Mouse (Mus musculus) midbrain, embryonic 16.5 days (tissue): ENCODE results near the gene Gm20388. TPM values are rescaled to one million over a fixed set of nuclear protein-coding genes. Genes with fewer than 3 reads are reported as not detected.

ENCODE experiments used
- ATAC-seq: fragments of 200-750 bp; cut with Nextera tagmentation; 2 replicates; pipeline ENCODE4 v1.8.0; 2017; ENCODE audit warnings: moderate TSS enrichment
- H3K27ac ChIP-seq: fragments of 300-500 bp; sonication (generic); 2 replicates; pipeline ENCODE4 v1.5.1; 2014; ENCODE audit warnings: mild to moderate bottlenecking, low read length, mixed read lengths
- H3K27me3 ChIP-seq: fragments of 300-500 bp; sonication (generic); 2 replicates; pipeline ENCODE4 v1.6.1; 2014; ENCODE audit warnings: low read depth, low read length, mixed read lengths; ENCODE audit not compliant: control insufficient read depth, insufficient read depth
- H3K36me3 ChIP-seq: fragments of 300-500 bp; sonication (generic); 2 replicates; pipeline ENCODE4 v1.6.1; 2014; ENCODE audit warnings: mild to moderate bottlenecking, low read length, moderate library complexity, mixed read lengths; ENCODE audit not compliant: control insufficient read depth, insufficient read depth
- H3K4me1 ChIP-seq: fragments of 300-500 bp; sonication (generic); 2 replicates; pipeline ENCODE4 v1.6.1; 2014; ENCODE audit warnings: mild to moderate bottlenecking, low read length, mixed read lengths; ENCODE audit not compliant: control insufficient read depth, insufficient read depth
- H3K4me2 ChIP-seq: fragments of 300-500 bp; sonication (generic); 2 replicates; pipeline ENCODE4 v1.6.1; 2014; ENCODE audit warnings: mild to moderate bottlenecking, low read length, mixed read lengths
- H3K4me3 ChIP-seq: fragments of 300-500 bp; sonication (generic); 2 replicates; pipeline ENCODE4 v1.5.1; 2014; ENCODE audit warnings: low read depth, mild to moderate bottlenecking, low read length, moderate library complexity, mixed read lengths
- H3K9ac ChIP-seq: fragments of 300-500 bp; sonication (generic); 2 replicates; pipeline ENCODE4 v1.6.1; 2014; ENCODE audit warnings: low read depth, low read length, mixed read lengths
- H3K9me3 ChIP-seq: fragments of 300-500 bp; sonication (generic); replicated peaks from 2 replicates; pipeline ENCODE4 v1.6.1; 2014; ENCODE audit warnings: mild to moderate bottlenecking, low read length, mixed read lengths; ENCODE audit not compliant: control insufficient read depth, poor library complexity, severe bottlenecking
- WGBS: fragments of 180-500 bp; shearing (Covaris S2); extraction: QIAGEN DNeasy Blood & Tissue Kit; methylation state at CpG from one replicate; pipeline ENCODE4 v1.1.7; 2014; 5-methylcytosine and 5-hydroxymethylcytosine counted together
- microRNA counts: library from miRNA; unstranded; fragments of <30 nt; microRNA quantifications from one replicate; lab custom pipeline; 2016
- microRNA-seq: library from miRNA; unstranded; fragments of <30 nt; microRNA quantifications from one replicate; pipeline ENCODE4, GENCODE M21; 2017
- polyA plus RNA-seq: library from polyadenylated mRNA; unstranded; fragments of >200 nt; fragmentation: Nextera tagmentation; extraction: Ambion mirVana; gene quantifications from 2 replicates; pipeline ENCODE4 v1.2.1, GENCODE M21; 2015

Gm20388 gene
- polyA plus RNA-seq, 1 experiment from 2014 or later, result 7.5 TPM

- H3K27ac ChIP-seq, result no peak overlapping the region
- no peak for ATAC-seq
- H3K4me2 ChIP-seq, result no peak overlapping the region
- H3K27me3 ChIP-seq, result no peaks in the 10 kb centered on the region
- no peak overlapping the region for H3K9ac ChIP-seq
- 86% methylated on average over 5 of the region's 5 CpGs for WGBS
- H3K4me3 ChIP-seq, result no peak overlapping the region
- no peaks in the 10 kb centered on the region for H3K9me3 ChIP-seq
- 0 out of 2 replicates have a peak, but pooled peaks cover 3% of the 10 kb centered on the region for H3K36me3 ChIP-seq
- no peaks in the 10 kb centered on the region for H3K4me1 ChIP-seq
Observed at GRCm38 (mm10) chr8:124393013-124393412, 4482.4 kb downstream of the Gm20388 start.

GRCm38 (mm10) chr8:124393927-124394326, 4483.3 kb downstream of the Gm20388 start:
- Histone ChIP-seq H3K27me3 (no peaks in the 10 kb centered on the region), H3K4me3 (no peak overlapping the region), H3K4me2 (no peak overlapping the region), H3K36me3 (0 out of 2 replicates have a peak, but pooled peaks cover 3% of the 10 kb centered on the region), H3K27ac (no peak overlapping the region), H3K9ac (no peak overlapping the region), H3K9me3 (no peaks in the 10 kb centered on the region), H3K4me1 (no peaks in the 10 kb centered on the region)
- no peak for ATAC-seq
- 87% methylated on average over 4 of the region's 4 CpGs for WGBS

- peaks cover 2% of the 10 kb centered on the region; the same call in 1 of the 2 replicates for H3K4me1 ChIP-seq
- no peaks in the 10 kb centered on the region for H3K9me3 ChIP-seq
- 85% methylated on average over 7 of the region's 7 CpGs for WGBS
- no peak overlapping the region for H3K9ac ChIP-seq
- H3K36me3 ChIP-seq, result no peaks in the 10 kb centered on the region
- no peak overlapping the region for H3K27ac ChIP-seq
- H3K27me3 ChIP-seq, result no peaks in the 10 kb centered on the region
- no peak overlapping the region for H3K4me2 ChIP-seq
- H3K4me3 ChIP-seq, result no peak overlapping the region
- no peak for ATAC-seq
Observed at GRCm38 (mm10) chr8:124394951-124395350, 4484.3 kb downstream of the Gm20388 start.

MicroRNA genes within 50 kb of the gene (microRNA counts, 519-probe panel; counts per million panel counts)
- microRNA mmu-miR-1967 (lab: Ali Mortazavi, UCI), result 2,260 counts per million, percentile 65 among the panel's probes with 10 or more counts

Small RNA genes within 50 kb of the gene (microRNA-seq; reads per million reads assigned to microRNA genes)
- gene Gm22715 (not detected), gene Gm24366 (not detected), gene Gm27530 (not detected), gene Mir1967 (not detected), gene Mir6396 (not detected), gene Mir7079 (not detected), gene Mir7080 (0.86 reads per million), gene Mir7237 (2.8 reads per million, percentile 12 among the genes with 10 or more reads in this experiment), gene Mir7687 (0.52 reads per million)

Other genes with a start within 250 kb of the Gm20388 start
- gene Wfdc1, start 244.5 kb upstream of the Gm20388 start, polyA plus RNA-seq, result 6.0 and 6.3 TPM in 2 replicates
- 0.18 and 0.20 TPM in 2 replicates for gene Atp2c2, start 210.8 kb upstream of the Gm20388 start, polyA plus RNA-seq
- 10.9 and 12.2 TPM in 2 replicates for gene Tldc1, start 132.4 kb upstream of the Gm20388 start, polyA plus RNA-seq
- gene Cotl1, start 70.3 kb upstream of the Gm20388 start, polyA plus RNA-seq, result 126 and 139 TPM in 2 replicates
- gene Klhl36, start 48.6 kb upstream of the Gm20388 start, polyA plus RNA-seq, result 16.6 and 18.5 TPM in 2 replicates
- 139 and 140 TPM in 2 replicates for gene Usp10, start 481 bp upstream of the Gm20388 start, polyA plus RNA-seq
- gene Crispld2, start 81.6 kb downstream of the Gm20388 start, polyA plus RNA-seq, result 2.0 and 2.4 TPM in 2 replicates
- 27.8 and 29.5 TPM in 2 replicates for gene Zdhhc7, start 190.6 kb downstream of the Gm20388 start, polyA plus RNA-seq
- 37.1 and 40.2 TPM in 2 replicates for gene 6430548M08Rik, start 203.3 kb downstream of the Gm20388 start, polyA plus RNA-seq